Mouse (Mus musculus): ENCODE results near the gene Stat3. TPM values are rescaled to one million over a fixed set of nuclear protein-coding genes. Genes with fewer than 3 reads are reported as not detected.

Stat3 gene
- polyA plus RNA-seq, 1 experiment: 0.96 TPM

GRCm38 (mm10) chr11:100938711-100939511 lies 429 bp downstream of the Stat3 start:
- Histone ChIP-seq H3K36me3 (ENCODE audit: control insufficient read depth) (peaks cover 7% of the 10 kb centered on the region), H3K9me3 (ENCODE audit: control insufficient read depth, low read length) (no peaks in the 10 kb centered on the region), H3K4me1 (ENCODE audit: control insufficient read depth) (peaks cover 59% of the 10 kb centered on the region), H3K4me3 (replicated peaks) (peak overlapping the region; percentile 96), H3K27me3 (ENCODE audit: control insufficient read depth) (no peaks in the 10 kb centered on the region)
- TF ChIP-seq TAL1 (IDR thresholded peaks at IDR 0.05; ENCODE audit: low read length) (no peak), GATA1 (IDR thresholded peaks at IDR 0.05; ENCODE audit: low read length) (no peak)

- Histone ChIP-seq H3K4me3 (replicated peaks) (peak overlapping the region; percentile 96), H3K36me3 (ENCODE audit: control insufficient read depth) (peaks cover 9% of the 10 kb centered on the region), H3K4me1 (ENCODE audit: control insufficient read depth) (peaks cover 65% of the 10 kb centered on the region)
These were observed 1.2 kb downstream of the Stat3 start for GRCm38 (mm10) chr11:100938112-100938511.

GRCm38 (mm10) chr11:100937295-100937694 lies 2.0 kb downstream of the Stat3 start:
- peaks cover 14% of the 10 kb centered on the region for H3K36me3 ChIP-seq (ENCODE audit: control insufficient read depth)

More at GRCm38 (mm10) chr11:100938112-100938511, 1.2 kb downstream of the Stat3 start:
- Histone ChIP-seq H3K9me3 (ENCODE audit: control insufficient read depth, low read length) (no peaks in the 10 kb centered on the region), H3K27me3 (ENCODE audit: control insufficient read depth) (no peaks in the 10 kb centered on the region)
- TF ChIP-seq TAL1 (IDR thresholded peaks at IDR 0.05; ENCODE audit: low read length) (no peak), GATA1 (IDR thresholded peaks at IDR 0.05; ENCODE audit: low read length) (no peak)

GRCm38 (mm10) chr11:100935373-100936355 lies 3.7 kb downstream of the Stat3 start:
- H3K36me3 ChIP-seq (ENCODE audit: control insufficient read depth): peaks cover 20% of the 10 kb centered on the region
- TF ChIP-seq GATA1 (IDR thresholded peaks at IDR 0.05; ENCODE audit: low read length) (no peak), TAL1 (IDR thresholded peaks at IDR 0.05; ENCODE audit: low read length) (no peak)
- no peaks in the 10 kb centered on the region for H3K27me3 ChIP-seq (ENCODE audit: control insufficient read depth)
- H3K4me3 ChIP-seq (replicated peaks): no peak overlapping the region
- no peaks in the 10 kb centered on the region for H3K9me3 ChIP-seq (ENCODE audit: control insufficient read depth, low read length)
- peaks cover 82% of the 10 kb centered on the region for H3K4me1 ChIP-seq (ENCODE audit: control insufficient read depth)

More at GRCm38 (mm10) chr11:100937295-100937694, 2.0 kb downstream of the Stat3 start:
- Histone ChIP-seq H3K4me1 (ENCODE audit: control insufficient read depth) (peaks cover 67% of the 10 kb centered on the region), H3K27me3 (ENCODE audit: control insufficient read depth) (no peaks in the 10 kb centered on the region), H3K9me3 (ENCODE audit: control insufficient read depth, low read length) (no peaks in the 10 kb centered on the region), H3K4me3 (replicated peaks) (peak overlapping the region; percentile 15)
- TF ChIP-seq TAL1 (IDR thresholded peaks at IDR 0.05; ENCODE audit: low read length): no peak
- TF ChIP-seq GATA1 (IDR thresholded peaks at IDR 0.05; ENCODE audit: low read length): peak; percentile 47; the same call in 1 of the 2 replicates

GRCm38 (mm10) chr11:100931254-100931921 lies 8.0 kb downstream of the Stat3 start:
- Histone ChIP-seq H3K9me3 (ENCODE audit: control insufficient read depth, low read length) (no peaks in the 10 kb centered on the region), H3K4me1 (ENCODE audit: control insufficient read depth) (peaks cover 57% of the 10 kb centered on the region), H3K4me3 (replicated peaks) (peak overlapping the region; percentile 65), H3K36me3 (ENCODE audit: control insufficient read depth) (peaks cover 22% of the 10 kb centered on the region), H3K27me3 (ENCODE audit: control insufficient read depth) (no peaks in the 10 kb centered on the region)
- no peak for TF ChIP-seq TAL1 (IDR thresholded peaks at IDR 0.05; ENCODE audit: low read length)
- TF ChIP-seq GATA1 (IDR thresholded peaks at IDR 0.05; ENCODE audit: low read length): no peak

- TF ChIP-seq GATA1 (IDR thresholded peaks at IDR 0.05; ENCODE audit: low read length) (no peak), TAL1 (IDR thresholded peaks at IDR 0.05; ENCODE audit: low read length) (no peak)
- Histone ChIP-seq H3K9me3 (ENCODE audit: control insufficient read depth, low read length) (no peaks in the 10 kb centered on the region), H3K4me1 (ENCODE audit: control insufficient read depth) (peaks cover 53% of the 10 kb centered on the region), H3K36me3 (ENCODE audit: control insufficient read depth) (peaks cover 27% of the 10 kb centered on the region), H3K4me3 (replicated peaks) (no peak overlapping the region), H3K27me3 (ENCODE audit: control insufficient read depth) (no peaks in the 10 kb centered on the region)
These were observed 8.7 kb downstream of the Stat3 start for GRCm38 (mm10) chr11:100930611-100931010.

- peaks cover 56% of the 10 kb centered on the region for H3K4me1 ChIP-seq (ENCODE audit: control insufficient read depth)
- H3K4me3 ChIP-seq (replicated peaks): no peak overlapping the region
- peaks cover 26% of the 10 kb centered on the region for H3K36me3 ChIP-seq (ENCODE audit: control insufficient read depth)
- no peaks in the 10 kb centered on the region for H3K9me3 ChIP-seq (ENCODE audit: control insufficient read depth, low read length)
- no peak for TF ChIP-seq TAL1 (IDR thresholded peaks at IDR 0.05; ENCODE audit: low read length)
- TF ChIP-seq GATA1 (IDR thresholded peaks at IDR 0.05; ENCODE audit: low read length): no peak
- H3K27me3 ChIP-seq (ENCODE audit: control insufficient read depth): no peaks in the 10 kb centered on the region
These were observed 12.0 kb downstream of the Stat3 start for GRCm38 (mm10) chr11:100927386-100927785.

GRCm38 (mm10) chr11:100924386-100924919 lies 14.9 kb downstream of the Stat3 start:
- Histone ChIP-seq H3K9me3 (ENCODE audit: control insufficient read depth, low read length) (no peaks in the 10 kb centered on the region), H3K4me3 (replicated peaks) (no peak overlapping the region), H3K4me1 (ENCODE audit: control insufficient read depth) (peaks cover 67% of the 10 kb centered on the region), H3K36me3 (ENCODE audit: control insufficient read depth) (peaks cover 27% of the 10 kb centered on the region), H3K27me3 (ENCODE audit: control insufficient read depth) (no peaks in the 10 kb centered on the region)
- TF ChIP-seq GATA1 (IDR thresholded peaks at IDR 0.05; ENCODE audit: low read length): no peak
- no peak for TF ChIP-seq TAL1 (IDR thresholded peaks at IDR 0.05; ENCODE audit: low read length)

Data from erythroblast, embryonic 14.5 days (primary cell).